8 mouse cellular contexts compared by ENCODE assay signal in genomic region chr5:110770031-110770445, GRCm38 (mm10). TPM values are rescaled to one million over a fixed set of nuclear protein-coding genes. Genes with fewer than 3 reads are reported as not detected.
A peak's percentile ranks its signal among the peaks of the same experiment; 100 is the strongest.
DNase-seq lines count a peak whose midpoint lies in the region; ATAC-seq and TF ChIP-seq lines count a peak whose summit lies in the region.

No protein-coding gene starts in this region.

- peak; percentile 76 for DNase-seq in adrenal gland, postnatal 14 days
- DNase-seq in adrenal gland, postnatal 36 days = no peak
- DNase-seq in lung, postnatal 10 days = no peak
- DNase-seq in forebrain, embryonic 11.5 days (ENCODE audit: low spot score) = no peak
- DNase-seq in limb, embryonic 14.5 days (ENCODE audit: low spot score) = peak; percentile 44
- DNase-seq in ovary, postnatal 14 days (ENCODE audit: low spot score) = no peak

- H3K9ac ChIP-seq in lung, embryonic 15.5 days = peak overlapping the region; percentile 78
- peak overlapping the region; percentile 89 for H3K9ac ChIP-seq in forebrain, embryonic 11.5 days (ENCODE audit: low read length)
- H3K9ac ChIP-seq in limb, embryonic 14.5 days (ENCODE audit: low read depth, low read length, severe bottlenecking) = peak overlapping the region; percentile 93
- H3K9ac ChIP-seq in neural tube, embryonic 15.5 days (replicated peaks) = peak overlapping the region; percentile 91

- H3K4me1 ChIP-seq in lung, embryonic 15.5 days = peaks cover 17% of the 10 kb centered on the region
- peaks cover 4% of the 10 kb centered on the region; the same call in 1 of the 2 replicates for H3K4me1 ChIP-seq in forebrain, embryonic 11.5 days (replicated peaks; ENCODE audit: control insufficient read depth, insufficient read depth, low read length)
- peaks cover 13% of the 10 kb centered on the region; the same call in 1 of the 2 replicates for H3K4me1 ChIP-seq in limb, embryonic 14.5 days (ENCODE audit: control insufficient read depth, insufficient read depth, low read length)
- H3K4me1 ChIP-seq in neural tube, embryonic 15.5 days = peaks cover 25% of the 10 kb centered on the region

- TF ChIP-seq POLR2A in limb, embryonic 14.5 days (IDR thresholded peaks at IDR 0.05; ENCODE audit: borderline replicate concordance, extremely low read depth, insufficient read depth, insufficient read length) = no peak

- H3K27me3 ChIP-seq in lung, embryonic 15.5 days = no peaks in the 10 kb centered on the region
- H3K27me3 ChIP-seq in forebrain, embryonic 11.5 days (ENCODE audit: control insufficient read depth, insufficient read depth, low read length) = no peaks in the 10 kb centered on the region
- H3K27me3 ChIP-seq in limb, embryonic 14.5 days (ENCODE audit: control insufficient read depth, insufficient read depth, low read length) = no peaks in the 10 kb centered on the region
- no peaks in the 10 kb centered on the region for H3K27me3 ChIP-seq in neural tube, embryonic 15.5 days (replicated peaks)

- H3K4me3 ChIP-seq in lung, embryonic 15.5 days = peak overlapping the region; percentile 58
- H3K4me3 ChIP-seq in forebrain, embryonic 11.5 days (ENCODE audit: low read depth, low read length) = peak overlapping the region; percentile 94
- peak overlapping the region; percentile 95 for H3K4me3 ChIP-seq in limb, embryonic 14.5 days (replicated peaks; ENCODE audit: low read length)
- peak overlapping the region; percentile 91 for H3K4me3 ChIP-seq in neural tube, embryonic 15.5 days (replicated peaks)

- peak overlapping the region; percentile 95 for H3K27ac ChIP-seq in lung, embryonic 15.5 days
- H3K27ac ChIP-seq in forebrain, embryonic 11.5 days (ENCODE audit: low read depth, low read length) = peak overlapping the region; percentile 95
- peak overlapping the region; percentile 90 for H3K27ac ChIP-seq in limb, embryonic 14.5 days (replicated peaks; ENCODE audit: low read depth, low read length)
- peak overlapping the region; percentile 96 for H3K27ac ChIP-seq in neural tube, embryonic 15.5 days (replicated peaks)

- H3K36me3 ChIP-seq in lung, embryonic 15.5 days = peaks cover 23% of the 10 kb centered on the region
- H3K36me3 ChIP-seq in forebrain, embryonic 11.5 days (ENCODE audit: control insufficient read depth, insufficient read depth, low read length) = peaks cover 3% of the 10 kb centered on the region; the same call in 1 of the 2 replicates
- peaks cover 28% of the 10 kb centered on the region for H3K36me3 ChIP-seq in limb, embryonic 14.5 days (ENCODE audit: control insufficient read depth, insufficient read depth, low read length)
- H3K36me3 ChIP-seq in neural tube, embryonic 15.5 days = peaks cover 13% of the 10 kb centered on the region

- peak overlapping the region; percentile 65 for H3K4me2 ChIP-seq in lung, embryonic 15.5 days
- peak overlapping the region; percentile 74 for H3K4me2 ChIP-seq in forebrain, embryonic 11.5 days (ENCODE audit: low read depth, low read length, severe bottlenecking)
- peak overlapping the region; percentile 68 for H3K4me2 ChIP-seq in limb, embryonic 14.5 days (replicated peaks; ENCODE audit: low read depth, low read length, severe bottlenecking)
- peak overlapping the region; percentile 72 for H3K4me2 ChIP-seq in neural tube, embryonic 15.5 days

- ATAC-seq in lung, embryonic 15.5 days (ENCODE audit: borderline replicate concordance, extremely low read depth, low FRiP score, low TSS enrichment) = peak; percentile 58
- peak; percentile 76 for ATAC-seq in forebrain, embryonic 11.5 days (replicated peaks; ENCODE audit: low FRiP score)
- peak; percentile 25 for ATAC-seq in limb, embryonic 14.5 days (ENCODE audit: low FRiP score, low read depth)
- peak; percentile 63 for ATAC-seq in neural tube, embryonic 15.5 days (ENCODE audit: low FRiP score)

- no peaks in the 10 kb centered on the region for H3K9me3 ChIP-seq in lung, embryonic 15.5 days
- no peaks in the 10 kb centered on the region for H3K9me3 ChIP-seq in forebrain, embryonic 11.5 days (ENCODE audit: control insufficient read depth, low read length)
- no peaks in the 10 kb centered on the region for H3K9me3 ChIP-seq in limb, embryonic 14.5 days (ENCODE audit: control insufficient read depth, low read length)
- no peaks in the 10 kb centered on the region for H3K9me3 ChIP-seq in neural tube, embryonic 15.5 days (replicated peaks)

- under 1% methylated on average over 55 of the region's 58 CpGs for WGBS in lung, embryonic 15.5 days
- WGBS in forebrain, embryonic 11.5 days = under 1% methylated on average over 54 of the region's 58 CpGs
- WGBS in limb, embryonic 14.5 days = 2% methylated on average over 28 of the region's 58 CpGs
- WGBS in neural tube, embryonic 15.5 days = 0% methylated on average over 43 of the region's 58 CpGs

RNA-seq across cellular contexts. Expression of gene Ep400, which starts 0.5 kb away (rescaled TPM):
- total RNA-seq in adrenal gland, postnatal 14 days (2021) = 84.7 and 85.3 TPM in 2 replicates
- 10 to 100 TPM; 77.2 to 90.5 TPM for total RNA-seq in adrenal gland, postnatal 36 days (2021)
- polyA plus RNA-seq in lung, embryonic 15.5 days (2015; fragmentation: Nextera tagmentation; extraction: Ambion mirVana) = 38.8 and 46.5 TPM in 2 replicates
- polyA plus RNA-seq in forebrain, embryonic 11.5 days (2014; fragmentation: Nextera tagmentation; extraction: Ambion mirVana) = 59.0 and 76.8 TPM in 2 replicates
- polyA plus RNA-seq in limb, embryonic 14.5 days (2012; rRNA removed) = 62.2 and 65.1 TPM in 2 replicates
- polyA plus RNA-seq in limb, embryonic 14.5 days (2014; fragmentation: Nextera tagmentation; extraction: Ambion mirVana) = 37.9 and 38.2 TPM in 2 replicates
- polyA plus RNA-seq in neural tube, embryonic 15.5 days (2015; fragmentation: Nextera tagmentation; extraction: Ambion mirVana) = 44.0 and 49.7 TPM in 2 replicates

RNA-seq across cellular contexts. Expression of gene Pus1, which starts 10.4 kb away (rescaled TPM):
- 38.5 and 45.8 TPM in 2 replicates for total RNA-seq in adrenal gland, postnatal 14 days (2021)
- 10 to 100 TPM; 55.4 to 55.5 TPM for total RNA-seq in adrenal gland, postnatal 36 days (2021)
- polyA plus RNA-seq in lung, embryonic 15.5 days (2015; fragmentation: Nextera tagmentation; extraction: Ambion mirVana) = 35.1 and 36.0 TPM in 2 replicates
- 23.2 and 23.5 TPM in 2 replicates for polyA plus RNA-seq in forebrain, embryonic 11.5 days (2014; fragmentation: Nextera tagmentation; extraction: Ambion mirVana)
- 29.4 and 30.6 TPM in 2 replicates for polyA plus RNA-seq in limb, embryonic 14.5 days (2012; rRNA removed)
- polyA plus RNA-seq in limb, embryonic 14.5 days (2014; fragmentation: Nextera tagmentation; extraction: Ambion mirVana) = 20.0 and 20.9 TPM in 2 replicates
- polyA plus RNA-seq in neural tube, embryonic 15.5 days (2015; fragmentation: Nextera tagmentation; extraction: Ambion mirVana) = 23.0 and 31.6 TPM in 2 replicates

RNA-seq across cellular contexts. Expression of gene Ulk1, which starts 39.9 kb away (rescaled TPM):
- 49.0 and 50.7 TPM in 2 replicates for total RNA-seq in adrenal gland, postnatal 14 days (2021)
- total RNA-seq in adrenal gland, postnatal 36 days (2021) = 10 to 100 TPM; 42.5 to 47.1 TPM
- polyA plus RNA-seq in lung, embryonic 15.5 days (2015; fragmentation: Nextera tagmentation; extraction: Ambion mirVana) = 19.1 and 19.7 TPM in 2 replicates
- 39.4 and 42.8 TPM in 2 replicates for polyA plus RNA-seq in forebrain, embryonic 11.5 days (2014; fragmentation: Nextera tagmentation; extraction: Ambion mirVana)
- 62.6 and 85.6 TPM in 2 replicates for polyA plus RNA-seq in limb, embryonic 14.5 days (2012; rRNA removed)
- polyA plus RNA-seq in limb, embryonic 14.5 days (2014; fragmentation: Nextera tagmentation; extraction: Ambion mirVana) = 28.1 and 36.9 TPM in 2 replicates
- 24.3 and 27.0 TPM in 2 replicates for polyA plus RNA-seq in neural tube, embryonic 15.5 days (2015; fragmentation: Nextera tagmentation; extraction: Ambion mirVana)

Comparison
In these comparisons a context has a peak if more than half of its experiments do, and no peak if none do; other contexts are left out.
1. DNase-seq: peak in adrenal gland, postnatal 14 days (single experiment) and limb, embryonic 14.5 days (single experiment); none in adrenal gland, postnatal 36 days (0 of 2), lung, postnatal 10 days (single experiment), forebrain, embryonic 11.5 days (single experiment) and ovary, postnatal 14 days (single experiment).
2. ATAC-seq: peak in every context shown above with its lines; median percentile 76 in forebrain, embryonic 11.5 days; 63 in neural tube, embryonic 15.5 days; 58 in lung, embryonic 15.5 days; 25 in limb, embryonic 14.5 days.
3. Peak in every context shown above with its lines, with median percentiles within 50 percentile points of each other: H3K27ac ChIP-seq, H3K4me2 ChIP-seq, H3K4me3 ChIP-seq and H3K9ac ChIP-seq.